Mouse (Mus musculus): ENCODE data around the gene Cphx3. TPM values are rescaled to one million over a fixed set of nuclear protein-coding genes. Genes with fewer than 3 reads are reported as not detected.

Gene Cphx3
- polyA plus RNA-seq (2017; shearing (Covaris generic)): not detected

GRCm38 (mm10) chr14:26081997-26082396, at the start of gene Cphx3:
Gene Cphx3 (plus strand): TSS chr14:26082297.

GRCm38 (mm10) chr14:26042611-26043010, 39.5 kb upstream of the Cphx3 start, which contains the start of gene Gm9780:
Gene Gm9780 (minus strand): TSS chr14:26042711.

GRCm38 (mm10) chr14:26067325-26067633, 14.8 kb upstream of the Cphx3 start, which contains the start of gene Tmem254c:
Gene Tmem254c (minus strand): TSS chr14:26067355.

DNA sequence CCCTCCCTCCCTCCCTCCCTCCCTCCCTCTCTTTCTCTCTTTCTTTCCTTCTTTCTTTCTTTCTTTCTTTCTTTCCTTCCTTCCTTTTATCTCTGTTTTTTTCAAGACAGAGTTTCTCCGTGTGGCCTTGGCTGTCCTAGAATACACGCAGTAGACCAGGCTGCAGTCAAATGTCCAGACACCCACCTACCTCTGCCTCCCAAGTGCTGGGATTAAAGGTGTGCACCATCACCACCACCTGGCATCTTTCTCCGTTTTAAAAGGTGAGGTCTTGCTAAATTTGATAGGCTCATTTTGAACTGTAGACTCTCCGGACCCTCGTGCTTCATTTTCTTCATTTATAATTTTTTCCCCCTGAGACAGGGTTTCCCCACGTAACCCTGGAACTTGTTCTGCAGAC, 881 bp upstream of the Cphx3 start, which contains the start of gene Cphx2:
Cphx2 (plus strand) TSS at position 301 of the 400 bp plus-strand sequence.

GRCm38 (mm10) chr14:26118150-26118549, 36.1 kb downstream of the Cphx3 start, which contains the start of gene Duxbl2:
Gene Duxbl2 (plus strand): TSS chr14:26118349.

DNA sequence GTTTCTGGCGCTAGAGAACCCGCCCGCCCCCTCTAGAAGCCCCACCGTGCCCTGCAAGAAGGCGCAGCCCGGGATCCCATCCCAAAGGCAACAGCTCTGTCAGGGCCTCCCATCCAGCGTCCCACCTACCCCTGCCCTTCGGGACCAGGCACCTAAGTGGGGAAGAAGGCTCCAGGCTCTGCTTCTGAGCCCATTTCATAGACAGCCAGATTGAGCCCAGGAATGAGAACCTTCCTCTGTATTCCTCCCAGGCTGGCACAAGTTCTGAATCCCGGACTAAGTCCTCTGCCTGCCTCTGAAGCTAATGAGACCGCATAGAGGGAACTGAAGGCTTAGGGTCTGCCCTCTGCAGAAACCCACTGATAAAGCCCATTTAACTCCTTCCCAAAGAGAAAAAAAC, 100.3 kb downstream of the Cphx3 start, which contains the start of gene Plac9b:
Plac9b (minus strand) TSS at position 101 of the 400 bp plus-strand sequence.

DNA sequence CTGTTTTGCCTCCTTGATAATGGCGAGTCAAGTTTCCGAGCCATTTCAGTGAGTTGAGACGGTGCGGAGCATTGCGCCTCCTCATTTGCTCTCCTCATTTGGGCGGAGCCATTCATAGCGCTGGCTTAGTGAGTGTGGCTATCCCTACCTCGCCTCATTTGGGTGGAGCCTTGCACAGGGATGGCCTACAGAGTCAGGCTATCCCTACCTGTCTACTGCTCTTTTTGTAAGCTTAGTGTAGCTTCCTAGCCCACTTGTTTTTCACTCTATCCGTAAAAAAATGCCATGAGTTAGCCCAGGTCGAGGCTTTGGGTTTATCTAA, 124.8 kb downstream of the Cphx3 start, which contains the start of gene Tmem254b:
Tmem254b (minus strand) TSS at position 116 of the 322 bp plus-strand sequence.

GRCm38 (mm10) chr14:26257756-26258617, 175.9 kb downstream of the Cphx3 start, which contains the start of gene Duxbl3:
Gene Duxbl3 (plus strand): TSS chr14:26257962.

Other genes starting within 250 kb of the Cphx3 start
- gene Anxa11, start 240.1 kb upstream of the Cphx3 start, polyA plus RNA-seq (2017; shearing (Covaris generic)): 10 to 100 TPM; 51.0 to 61.3 TPM
- gene Plac9a, start 179.2 kb upstream of the Cphx3 start, polyA plus RNA-seq (2017; shearing (Covaris generic)): under 1 TPM in 1 of 2 experiments, not detected in 1; 0.12 TPM
- gene Tmem254a, start 154.6 kb upstream of the Cphx3 start, polyA plus RNA-seq (2017; shearing (Covaris generic)): 1 to 10 TPM; 2.8 to 10.0 TPM
- under 1 TPM in 1 of 2 experiments, not detected in 1; 0.69 TPM for gene Cphx1, start 144.0 kb upstream of the Cphx3 start, polyA plus RNA-seq (2017; shearing (Covaris generic))
- under 1 TPM; 0.07 to 0.50 TPM for gene Duxbl1, start 103.7 kb upstream of the Cphx3 start, polyA plus RNA-seq (2017; shearing (Covaris generic))
- gene Gm9780, start 39.6 kb upstream of the Cphx3 start, polyA plus RNA-seq (2017; shearing (Covaris generic)): not detected
- 100 to 1,000 TPM in 1 of 2 experiments, 10 to 100 TPM in 1; 85.3 to 115 TPM for gene Tmem254c, start 14.9 kb upstream of the Cphx3 start, polyA plus RNA-seq (2017; shearing (Covaris generic))
- gene Cphx2, start 781 bp upstream of the Cphx3 start, polyA plus RNA-seq (2017; shearing (Covaris generic)): under 1 TPM in 1 of 2 experiments, not detected in 1; 0.53 TPM
- not detected for gene Duxbl2, start 36.1 kb downstream of the Cphx3 start, polyA plus RNA-seq (2017; shearing (Covaris generic))
- 1 to 10 TPM in 1 of 2 experiments, not detected in 1; 1.3 TPM for gene Plac9b, start 100.2 kb downstream of the Cphx3 start, polyA plus RNA-seq (2017; shearing (Covaris generic))
- gene Tmem254b, start 124.7 kb downstream of the Cphx3 start, polyA plus RNA-seq (2017; shearing (Covaris generic)): 10 to 100 TPM; 27.8 to 40.3 TPM
- gene Duxbl3, start 175.7 kb downstream of the Cphx3 start, polyA plus RNA-seq (2017; shearing (Covaris generic)): not detected

Measured in inflammation-experienced regulatory T-cells (primary cell).